Mouse (Mus musculus): ENCODE results near the gene Pptc7.
A peak's percentile ranks its signal among the peaks of the same experiment; 100 is the strongest.

Pptc7 gene

DNA sequence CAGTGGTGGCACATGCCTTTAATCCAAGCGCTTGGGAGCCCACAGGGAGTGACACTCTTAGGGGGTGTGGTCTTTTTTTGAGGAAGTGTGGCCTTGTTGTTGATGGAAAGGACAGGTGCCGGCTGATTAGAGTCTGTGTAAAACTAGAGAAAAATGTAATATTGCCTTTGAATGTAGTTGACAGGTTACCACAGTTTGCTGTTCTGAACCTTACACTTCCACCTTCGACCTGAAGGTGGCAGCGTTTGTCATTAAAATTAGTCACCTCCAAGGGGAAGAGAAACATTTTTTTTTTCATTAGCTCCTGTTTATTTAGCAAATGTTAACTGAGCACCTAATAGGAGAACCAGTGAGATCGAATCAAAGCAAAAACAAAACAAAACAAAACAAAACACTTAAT is 16.3 kb upstream of the Pptc7 start:
- peak; percentile 86 for DNase-seq

GRCm38 (mm10) chr5:122268858-122269604 is 15.1 kb upstream of the Pptc7 start:
- no peak for DNase-seq

DNA sequence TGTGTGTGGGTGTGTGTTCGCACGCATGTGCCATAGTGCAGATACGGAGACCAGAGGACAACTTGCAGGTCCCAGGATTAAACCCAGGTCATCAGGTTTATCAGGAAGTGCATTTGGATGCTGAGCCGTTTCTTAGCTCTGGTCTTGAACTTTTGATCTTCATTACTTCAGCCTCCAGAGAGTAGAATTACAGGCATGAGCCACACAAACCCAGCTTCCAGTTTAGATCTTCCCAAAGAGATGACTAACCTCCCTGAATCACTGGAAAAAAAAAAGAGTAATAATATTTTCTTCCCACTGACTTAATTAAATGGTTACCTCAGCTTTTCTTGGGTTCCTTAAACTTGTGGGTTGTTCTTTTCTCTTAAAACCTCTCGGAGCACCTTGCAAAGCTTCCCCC is 11.3 kb upstream of the Pptc7 start:
- DNase-seq: no peak

GRCm38 (mm10) chr5:122274785-122275184 is 9.4 kb upstream of the Pptc7 start:
- peak; percentile 51 for DNase-seq

- no peak for DNase-seq
Observed at GRCm38 (mm10) chr5:122278946-122279345, 5.2 kb upstream of the Pptc7 start.

DNA sequence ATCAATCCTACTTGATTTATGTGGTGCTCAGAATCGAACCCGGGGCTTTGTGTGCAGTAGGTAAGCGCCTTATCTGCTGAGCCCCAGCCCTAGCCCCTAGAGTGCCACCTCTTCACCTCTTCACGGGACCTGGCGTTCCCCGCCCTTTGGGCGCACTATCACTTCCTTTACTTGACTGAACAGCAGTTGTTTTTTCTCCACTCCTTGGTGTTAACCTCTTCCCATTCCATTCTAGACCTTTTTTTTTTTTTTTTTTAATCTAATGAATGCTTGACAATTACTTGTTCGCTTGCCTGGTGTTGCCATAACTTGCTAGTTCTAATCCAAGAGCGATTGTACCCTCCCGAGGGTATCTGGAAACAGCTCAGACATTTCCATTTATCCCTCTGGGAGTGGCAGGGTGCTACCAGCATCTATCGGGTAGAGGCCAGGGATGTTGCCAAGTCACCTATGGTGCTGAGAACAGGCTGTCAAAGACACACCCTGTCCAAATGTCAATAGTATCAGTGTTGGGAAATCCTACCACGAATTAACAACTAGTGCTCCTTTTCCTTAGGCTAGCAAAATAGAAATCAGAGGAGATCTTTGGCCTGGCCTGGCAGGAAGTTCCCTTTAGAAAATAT is 4.3 kb upstream of the Pptc7 start:
- peak; percentile 21 for DNase-seq

DNA sequence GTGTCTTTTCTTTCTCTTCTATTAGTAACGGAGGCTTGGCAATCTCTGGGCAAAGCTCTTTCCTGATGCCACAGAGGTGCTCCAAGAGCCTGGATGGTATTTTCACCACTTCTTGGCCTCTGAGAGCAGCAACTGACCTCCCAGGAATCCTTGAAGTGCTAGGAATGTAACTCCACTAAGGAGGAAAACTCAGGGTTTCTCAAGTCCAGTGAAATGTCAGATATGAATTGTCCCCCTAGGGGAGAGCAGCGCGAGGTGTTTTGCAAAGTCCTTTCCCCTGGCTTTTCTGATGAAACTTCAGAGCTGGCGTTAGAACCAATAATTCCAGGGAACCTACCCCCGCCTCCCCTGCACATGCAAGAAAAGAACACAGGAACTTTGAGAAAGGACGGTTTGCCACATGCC is 3.7 kb upstream of the Pptc7 start:
- DNase-seq: no peak

DNA sequence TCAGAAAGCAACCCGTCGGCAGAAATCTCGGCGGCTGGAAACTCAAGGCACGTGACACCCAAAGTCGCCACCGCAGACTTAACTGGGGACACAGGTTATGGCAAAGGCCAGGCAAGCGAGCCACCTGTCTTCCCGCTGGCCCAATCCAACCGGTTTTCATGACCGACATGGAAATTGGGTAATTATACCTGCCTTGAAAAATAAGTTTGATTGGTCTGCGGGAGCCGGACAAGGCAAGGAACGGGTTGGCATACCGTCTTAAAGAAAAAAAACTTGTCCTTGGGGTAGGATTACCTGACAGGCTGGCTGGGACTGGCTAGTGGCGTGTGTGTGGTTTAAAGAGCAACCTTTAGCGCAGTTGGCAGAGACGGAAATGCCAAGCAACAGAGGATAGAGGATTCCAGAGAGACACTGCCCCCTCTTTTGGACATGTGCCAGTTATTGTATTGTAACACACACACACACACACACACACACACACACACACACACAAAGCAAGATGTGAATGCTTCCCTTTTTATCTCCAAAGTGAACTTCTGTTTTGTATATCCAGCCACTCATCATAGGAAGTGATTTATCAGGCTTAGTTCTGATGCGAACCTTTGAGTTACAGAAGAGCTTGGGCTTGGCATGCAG is 3.2 kb upstream of the Pptc7 start:
- DNase-seq: peak; percentile 77

DNA sequence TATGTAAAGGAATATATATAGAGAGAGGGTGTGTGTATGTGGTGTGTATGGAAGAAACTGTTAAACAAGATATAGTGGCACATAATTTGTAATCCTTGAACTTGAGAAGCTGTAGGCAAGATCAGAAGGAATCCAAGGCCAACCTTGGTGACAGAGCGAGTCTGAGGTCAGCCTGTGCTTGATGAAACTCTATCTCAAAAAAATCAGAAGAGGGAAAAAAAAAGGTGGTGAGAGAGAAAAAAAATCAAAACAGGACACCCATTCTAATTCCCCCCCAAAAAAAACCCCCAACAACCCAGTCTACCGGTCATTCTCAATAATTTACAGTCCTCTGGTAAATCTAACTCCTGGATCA is 360 bp upstream of the Pptc7 start:
- DNase-seq: no peak

DNA sequence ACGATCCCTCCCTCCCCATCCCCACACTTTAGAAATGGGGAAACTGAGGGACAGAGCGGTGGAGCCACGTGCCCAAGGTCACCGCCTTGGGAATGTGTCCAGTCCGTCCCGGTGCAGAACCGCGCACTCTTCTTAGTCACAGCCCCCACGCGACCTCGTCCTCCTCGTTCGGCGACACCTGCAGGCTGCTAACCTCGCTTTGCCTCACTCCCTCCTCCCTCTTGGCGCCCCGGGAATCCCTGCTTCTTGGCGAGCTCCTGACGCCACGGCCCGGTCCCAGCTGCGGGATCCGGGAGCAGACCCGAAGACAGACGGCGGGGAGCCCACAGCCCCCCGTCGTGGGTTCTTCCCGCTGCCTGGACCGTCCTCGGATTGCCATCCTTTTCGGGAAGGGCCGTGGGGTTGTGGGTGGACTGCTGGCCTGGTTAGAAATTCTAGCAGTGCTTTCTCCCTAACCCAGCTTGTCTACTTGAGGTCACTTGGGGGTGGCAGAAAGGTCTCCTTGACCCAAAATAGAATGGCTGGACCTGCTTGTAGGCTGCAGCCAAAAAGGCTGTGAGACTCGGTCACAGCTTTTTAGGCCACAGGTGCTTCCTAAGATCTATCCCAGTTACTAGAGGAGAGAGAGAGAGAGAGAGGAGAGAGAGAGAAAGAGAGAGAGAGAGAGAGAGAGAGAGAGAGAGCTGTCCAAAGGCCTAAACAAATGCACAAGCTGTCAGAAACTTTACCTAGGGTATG is 1.0 kb downstream of the Pptc7 start:
- peak; percentile 69 for DNase-seq

DNA sequence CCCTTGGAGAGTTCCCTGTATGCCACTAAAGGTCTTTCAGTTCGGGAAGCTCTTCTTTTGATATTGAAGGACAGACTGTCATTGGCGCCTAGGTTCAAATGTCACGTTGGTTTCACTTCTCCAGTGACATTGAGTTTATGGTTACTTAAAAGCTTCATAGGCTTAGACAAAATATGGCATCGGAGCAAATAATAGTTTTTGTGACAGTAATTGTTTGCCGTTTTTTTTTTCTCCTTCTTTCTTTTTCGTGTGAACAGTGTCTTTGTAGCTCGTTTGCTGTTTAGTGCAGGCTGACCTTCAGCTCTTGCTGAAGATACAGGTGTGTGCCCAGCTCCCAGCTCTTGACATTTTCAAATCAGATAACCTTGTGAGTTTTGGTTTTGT is 1.6 kb downstream of the Pptc7 start:
- no peak for DNase-seq

- no peak for DNase-seq
Observed at GRCm38 (mm10) chr5:122286191-122286590, 2.0 kb downstream of the Pptc7 start.

GRCm38 (mm10) chr5:122287026-122287425 is 2.9 kb downstream of the Pptc7 start:
- no peak for DNase-seq

GRCm38 (mm10) chr5:122288147-122288811 is 4.1 kb downstream of the Pptc7 start:
- DNase-seq: no peak

DNA sequence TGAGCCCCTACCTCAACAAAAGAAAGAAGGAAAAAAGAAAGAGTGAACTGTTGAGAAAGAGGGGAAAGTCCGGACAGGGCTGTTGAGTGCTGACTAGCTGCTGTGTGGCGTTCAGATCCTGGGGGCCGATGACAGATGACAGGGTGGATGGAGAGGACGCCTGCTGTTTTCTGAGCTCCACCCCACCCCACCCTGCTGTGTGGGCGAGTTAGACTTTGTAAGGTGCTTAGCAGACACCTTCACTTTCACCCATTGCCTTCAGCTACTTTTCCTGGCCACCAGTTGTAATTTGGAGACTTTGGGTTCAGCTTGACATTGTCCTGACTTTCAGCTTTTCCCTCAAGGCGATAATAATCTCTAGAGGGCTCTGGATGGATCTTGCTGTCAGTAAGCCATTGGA is 7.0 kb downstream of the Pptc7 start:
- DNase-seq: no peak

- peak; percentile 50 for DNase-seq
Observed at GRCm38 (mm10) chr5:122291553-122292339, 7.6 kb downstream of the Pptc7 start.

DNA sequence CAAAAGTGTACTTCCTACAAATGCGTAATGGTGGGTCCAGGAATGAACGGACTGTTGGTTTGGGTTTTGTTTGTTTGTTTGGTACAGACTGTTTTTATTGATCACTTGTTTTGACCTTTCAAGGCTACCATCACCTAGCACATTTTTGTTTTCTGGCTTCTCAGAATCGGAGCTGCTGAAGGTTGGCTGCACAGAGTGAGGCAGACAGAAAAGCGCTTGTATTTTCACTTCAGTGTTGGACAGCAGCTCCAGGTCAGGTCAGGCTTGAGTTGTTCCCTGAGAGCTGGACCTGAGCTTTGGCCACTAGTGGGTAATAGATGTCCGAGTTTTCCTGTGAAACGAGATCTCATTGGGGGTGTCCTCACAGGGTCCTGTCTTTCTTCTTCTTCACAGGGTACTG is 9.0 kb downstream of the Pptc7 start:
- DNase-seq: no peak

DNA sequence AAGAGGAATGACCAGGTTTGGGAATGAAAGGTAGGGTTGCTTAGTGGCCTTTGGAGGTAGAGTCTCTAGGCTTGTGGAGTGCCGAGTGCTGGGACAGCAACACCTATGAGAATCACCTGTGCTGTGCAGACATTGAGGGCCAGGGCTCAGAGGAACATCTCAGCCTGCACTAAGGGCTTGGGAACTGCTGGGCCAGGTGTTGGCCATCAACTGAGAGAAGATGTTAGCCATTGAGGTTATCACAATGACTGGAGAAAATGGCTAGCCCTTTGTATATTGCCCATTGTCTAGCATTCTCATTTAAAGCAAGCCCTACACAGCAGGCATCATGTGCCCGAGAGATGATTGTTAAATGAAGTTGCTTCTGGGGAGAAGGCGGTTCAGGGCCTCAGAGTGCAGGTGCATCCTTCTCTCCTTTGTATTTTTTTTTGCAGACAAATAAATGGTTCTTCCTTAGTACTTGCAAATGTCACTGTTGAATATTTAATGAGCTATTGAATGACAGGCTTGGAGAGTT is 10.1 kb downstream of the Pptc7 start:
- no peak for DNase-seq

DNA sequence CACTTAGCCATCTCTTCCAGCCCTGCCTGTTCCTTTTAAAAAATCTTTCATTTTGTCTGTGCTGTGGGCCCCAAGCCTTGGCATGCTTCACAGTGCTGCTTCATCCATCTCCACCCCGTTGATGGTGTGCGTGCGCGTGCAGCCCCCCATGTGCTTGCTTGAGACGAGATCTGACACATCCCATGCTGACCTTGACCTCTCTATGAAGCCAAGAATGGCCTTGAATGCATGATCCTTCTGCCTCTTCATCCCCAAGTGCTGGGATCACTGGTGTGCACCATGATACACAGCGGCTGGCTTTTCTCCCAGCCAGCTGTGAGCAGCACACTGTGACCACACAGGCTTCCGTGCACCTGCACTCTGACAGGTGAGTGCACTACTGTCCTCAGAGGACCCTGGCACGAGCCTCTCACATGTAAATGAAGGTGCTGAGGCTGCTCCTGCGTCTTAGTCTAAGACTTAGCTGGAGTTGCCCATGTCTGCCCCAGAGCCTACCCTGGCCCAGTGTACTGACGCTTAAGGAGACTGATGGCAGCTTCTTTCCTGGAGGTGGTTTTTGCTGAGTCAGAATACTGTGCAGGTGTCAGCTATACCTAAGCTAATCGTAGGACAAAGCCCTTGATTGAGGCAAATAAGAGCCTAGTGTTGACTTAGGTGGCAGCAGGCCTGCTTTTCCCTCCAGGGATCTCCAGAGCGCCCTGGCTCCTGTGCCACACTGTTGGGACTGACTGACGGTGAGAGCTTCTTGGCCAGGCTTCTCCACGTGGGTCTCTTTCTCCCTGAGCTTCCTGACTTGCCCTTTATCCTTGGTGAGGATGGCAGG is 11.2 kb downstream of the Pptc7 start:
- DNase-seq: no peak

DNA sequence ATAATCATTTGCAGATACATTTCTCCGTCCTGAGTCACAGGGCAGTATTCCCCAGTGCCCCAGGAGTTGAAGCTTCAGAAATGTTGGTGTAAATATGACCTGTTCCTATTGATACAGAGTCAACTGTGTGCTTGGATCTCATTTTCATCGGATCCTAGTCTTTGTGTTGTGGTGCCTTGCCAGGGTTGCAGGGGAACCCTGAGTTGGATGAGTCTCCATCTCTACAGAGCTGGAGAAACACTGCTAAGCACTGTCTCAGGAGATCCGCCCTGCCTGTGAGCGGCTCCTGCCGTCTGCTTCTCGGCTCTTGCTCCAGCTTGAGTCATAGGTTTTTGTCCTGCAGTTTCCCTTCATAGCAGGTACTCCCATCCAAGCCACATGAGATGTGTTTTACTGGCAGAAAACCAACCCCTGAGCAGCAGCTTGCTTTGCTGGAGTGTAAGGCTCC is 15.9 kb downstream of the Pptc7 start:
- DNase-seq: no peak

Measured in kidney, adult 18-20 months (tissue).